In genomic region chr10:60803971-60804370, GRCm38 (mm10) we compare ENCODE assay signal across 18 mouse cellular contexts. TPM values are rescaled to one million over a fixed set of nuclear protein-coding genes. Genes with fewer than 3 reads are reported as not detected.
A peak's percentile ranks its signal among the peaks of the same experiment; 100 is the strongest.
DNase-seq lines count a peak whose midpoint lies in the region; ATAC-seq lines count a peak whose summit lies in the region.
"Had no signal": no experiment of that assay in that cellular context is flagged by ENCODE, and none has a peak within 500 bp of the region (broad histone marks: within the 10 kb centered on the region; RNA-seq: fewer than 3 reads in every experiment).

No protein-coding gene starts in this region.

- intact Hi-C loops in left cerebral cortex, postnatal 36 days (cut with DNase I), result no loop called here

- no peak for DNase-seq in heart, adult 9 months (ENCODE audit: low spot score in 2 of 2)
- peak; percentile 29 for DNase-seq in kidney, adult 18-20 months
- DNase-seq in cerebellum, adult 11-12 months, result peak; percentile 84
- DNase-seq in cerebellum, postnatal 14 days, result peak; percentile 92 to 95
- DNase-seq in left cerebral cortex, adult 9 months (ENCODE audit: low spot score in 2 of 2), result no peak
- DNase-seq in left cerebral cortex, postnatal 36 days (ENCODE audit: low spot score in 2 of 2), result no peak
- DNase-seq: B cell, adult 2 months; gastrocnemius, postnatal 14 days; midbrain, embryonic 14.5 days; right cerebral cortex, postnatal 25 days had no signal

- ATAC-seq in heart, embryonic 13.5 days (ENCODE audit: extremely low read depth, insufficient number of reproducible peaks, low FRiP score, low TSS enrichment), result no peak
- no peak for ATAC-seq in kidney, embryonic 15.5 days (replicated peaks; ENCODE audit: low FRiP score)
- ATAC-seq: Patski had no signal

- no peak overlapping the region for H3K4me3 ChIP-seq in heart, embryonic 13.5 days
- no peak overlapping the region for H3K4me3 ChIP-seq in kidney, embryonic 15.5 days (replicated peaks)
- H3K4me3 ChIP-seq: embryonic facial prominence, embryonic 12.5 days; forebrain, embryonic 10.5 days; hindbrain, embryonic 15.5 days; lung, embryonic 15.5 days had no signal

- H3K27ac ChIP-seq in heart, embryonic 13.5 days (replicated peaks), result peak overlapping the region; percentile 100
- H3K27ac ChIP-seq in kidney, embryonic 15.5 days, result no peak overlapping the region
- H3K27ac ChIP-seq: embryonic facial prominence, embryonic 12.5 days; hindbrain, embryonic 15.5 days; lung, embryonic 15.5 days had no signal

- H3K9ac ChIP-seq in heart, embryonic 13.5 days, result peak overlapping the region; percentile 56
- no peak overlapping the region for H3K9ac ChIP-seq in kidney, embryonic 15.5 days
- H3K9ac ChIP-seq: embryonic facial prominence, embryonic 12.5 days; hindbrain, embryonic 15.5 days; lung, embryonic 15.5 days had no signal

- no peaks in the 10 kb centered on the region for H3K9me3 ChIP-seq in heart, embryonic 13.5 days
- no peaks in the 10 kb centered on the region for H3K9me3 ChIP-seq in kidney, embryonic 15.5 days (replicated peaks)
- H3K9me3 ChIP-seq: embryonic facial prominence, embryonic 12.5 days; forebrain, embryonic 10.5 days; hindbrain, embryonic 15.5 days; lung, embryonic 15.5 days had no signal

- WGBS in heart, embryonic 13.5 days, result 66% methylated on average over 10 of the region's 10 CpGs
- 88% methylated on average over 10 of the region's 10 CpGs for WGBS in kidney, embryonic 15.5 days

- no peak overlapping the region for H3K4me2 ChIP-seq in heart, embryonic 13.5 days
- H3K4me2 ChIP-seq in kidney, embryonic 15.5 days, result no peak overlapping the region
- H3K4me2 ChIP-seq: embryonic facial prominence, embryonic 12.5 days; hindbrain, embryonic 15.5 days; lung, embryonic 15.5 days had no signal

- no peaks in the 10 kb centered on the region for H3K27me3 ChIP-seq in heart, embryonic 13.5 days (replicated peaks)
- H3K27me3 ChIP-seq in kidney, embryonic 15.5 days, result peaks cover 18% of the 10 kb centered on the region; the same call in 1 of the 2 replicates
- H3K27me3 ChIP-seq: embryonic facial prominence, embryonic 12.5 days; hindbrain, embryonic 15.5 days; lung, embryonic 15.5 days; Patski had no signal

- H3K4me1 ChIP-seq in heart, embryonic 13.5 days, result peaks cover 100% of the 10 kb centered on the region
- peaks cover 94% of the 10 kb centered on the region for H3K4me1 ChIP-seq in kidney, embryonic 15.5 days

- no peaks in the 10 kb centered on the region for H3K36me3 ChIP-seq in heart, embryonic 13.5 days
- no peaks in the 10 kb centered on the region for H3K36me3 ChIP-seq in kidney, embryonic 15.5 days
- H3K36me3 ChIP-seq: embryonic facial prominence, embryonic 12.5 days; forebrain, embryonic 10.5 days; hindbrain, embryonic 15.5 days; lung, embryonic 15.5 days had no signal

RNA-seq across cellular contexts. Expression of gene Unc5b, which starts 27.4 kb away (rescaled TPM):
- polyA plus RNA-seq in heart, embryonic 13.5 days (2015; fragmentation: Nextera tagmentation; extraction: Ambion mirVana), result 12.1 and 13.9 TPM in 2 replicates
- 9.2 and 10.0 TPM in 2 replicates for polyA plus RNA-seq in kidney, embryonic 15.5 days (2015; fragmentation: Nextera tagmentation; extraction: Ambion mirVana)
- total RNA-seq in left cerebral cortex, postnatal 36 days (2021), result 10 to 100 TPM in 1 of 2 experiments, 1 to 10 TPM in 1; 9.7 to 13.5 TPM
- total RNA-seq: megakaryocyte progenitor cell, adult 5-6 weeks had no signal

RNA-seq across cellular contexts. Expression of gene Slc29a3, which starts 51.4 kb away (rescaled TPM):
- polyA plus RNA-seq in heart, embryonic 13.5 days (2015; fragmentation: Nextera tagmentation; extraction: Ambion mirVana), result 5.4 and 5.6 TPM in 2 replicates
- polyA plus RNA-seq in kidney, embryonic 15.5 days (2015; fragmentation: Nextera tagmentation; extraction: Ambion mirVana), result 13.4 and 15.5 TPM in 2 replicates
- 10 to 100 TPM; 15.5 to 18.4 TPM for total RNA-seq in left cerebral cortex, postnatal 36 days (2021)

Comparison
In these comparisons a context has a peak if more than half of its experiments do, and no peak if none do; other contexts are left out.
1. DNase-seq: peak in kidney, adult 18-20 months (single experiment), cerebellum, adult 11-12 months (single experiment) and cerebellum, postnatal 14 days (2 of 2); none in heart, adult 9 months (0 of 2), left cerebral cortex, adult 9 months (0 of 2) and left cerebral cortex, postnatal 36 days (0 of 2).